9 mouse cellular contexts compared by ENCODE assay signal in the genomic region with DNA sequence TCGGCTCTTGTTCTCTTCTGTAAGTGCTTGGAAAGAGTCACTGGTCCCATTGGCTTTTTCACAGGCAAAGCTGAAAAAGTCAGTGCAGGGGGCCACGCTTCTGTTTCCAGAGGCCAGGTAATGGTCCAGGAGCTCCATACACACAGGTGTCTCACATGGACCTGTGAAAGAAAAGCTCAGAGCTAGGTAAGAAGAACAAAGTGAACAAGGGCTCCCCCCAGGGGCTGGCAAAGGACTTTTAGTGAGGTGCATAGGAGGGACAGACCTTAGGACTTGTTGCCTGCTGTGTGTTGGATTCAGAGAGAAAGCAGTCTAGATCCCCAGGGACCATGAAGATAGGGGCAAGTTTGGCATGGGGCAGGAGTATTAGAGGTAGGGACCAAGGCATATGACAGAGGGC. TPM values are rescaled to one million over a fixed set of nuclear protein-coding genes. Genes with fewer than 3 reads are reported as not detected.
DNase-seq lines count a peak whose midpoint lies in the region; ATAC-seq lines count a peak whose summit lies in the region.
"Had no signal": no experiment of that assay in that cellular context is flagged by ENCODE, and none has a peak within 500 bp of the region (broad histone marks: within the 10 kb centered on the region; RNA-seq: fewer than 3 reads in every experiment).

No protein-coding gene starts in this region.

- no peak for ATAC-seq in midbrain, embryonic 11.5 days (ENCODE audit: low FRiP score)
- ATAC-seq in neural tube, embryonic 15.5 days (ENCODE audit: low FRiP score): no peak

- 85% methylated on average over 2 of the region's 2 CpGs for WGBS in midbrain, embryonic 11.5 days
- WGBS in midbrain, embryonic 10.5 days: 78% methylated on average over 2 of the region's 2 CpGs
- WGBS in neural tube, embryonic 15.5 days: 87% methylated on average over 2 of the region's 2 CpGs

- no peaks in the 10 kb centered on the region for H3K9me3 ChIP-seq in midbrain, embryonic 11.5 days (ENCODE audit: control insufficient read depth, low read length)
- H3K9me3 ChIP-seq in midbrain, embryonic 10.5 days (replicated peaks): no peaks in the 10 kb centered on the region
- H3K9me3 ChIP-seq in neural tube, embryonic 15.5 days (replicated peaks): no peaks in the 10 kb centered on the region

- H3K27me3 ChIP-seq in midbrain, embryonic 11.5 days (ENCODE audit: control insufficient read depth, insufficient read depth, low read length): no peaks in the 10 kb centered on the region
- H3K27me3 ChIP-seq in midbrain, embryonic 10.5 days (ENCODE audit: low read depth, poor library complexity, severe bottlenecking): no peaks in the 10 kb centered on the region
- H3K27me3 ChIP-seq in neural tube, embryonic 15.5 days (replicated peaks): no peaks in the 10 kb centered on the region

- H3K27ac ChIP-seq in midbrain, embryonic 11.5 days (ENCODE audit: low read depth, low read length): no peak overlapping the region
- H3K27ac ChIP-seq in midbrain, embryonic 10.5 days (replicated peaks): no peak overlapping the region
- no peak overlapping the region for H3K27ac ChIP-seq in neural tube, embryonic 15.5 days (replicated peaks)

- no peak overlapping the region for H3K9ac ChIP-seq in midbrain, embryonic 11.5 days (ENCODE audit: low read length)
- H3K9ac ChIP-seq in neural tube, embryonic 15.5 days (replicated peaks): no peak overlapping the region

- H3K36me3 ChIP-seq in midbrain, embryonic 11.5 days (ENCODE audit: control insufficient read depth, insufficient read depth, low read length): no peaks in the 10 kb centered on the region
- H3K36me3 ChIP-seq in midbrain, embryonic 10.5 days: no peaks in the 10 kb centered on the region
- H3K36me3 ChIP-seq in neural tube, embryonic 15.5 days: no peaks in the 10 kb centered on the region

- H3K4me3 ChIP-seq in midbrain, embryonic 11.5 days (ENCODE audit: low read depth, low read length): no peak overlapping the region
- no peak overlapping the region for H3K4me3 ChIP-seq in midbrain, embryonic 10.5 days
- H3K4me3 ChIP-seq in neural tube, embryonic 15.5 days (replicated peaks): no peak overlapping the region

- DNase-seq in 416B (ENCODE audit: low read depth) (peak; percentile 5), MEL-GATA-1-ER (ENCODE audit: extremely low read depth, low read depth) (peak; percentile 56)
- peak; percentile 17 to 30 for DNase-seq in kidney, adult 8-10 months
- peak; percentile 11 for DNase-seq in lung, postnatal 36 days
- DNase-seq in midbrain, embryonic 11.5 days (ENCODE audit: low spot score, missing footprints): no peak
- DNase-seq in embryo, embryonic 11 days: no peak
- DNase-seq in midbrain, embryonic 10.5 days (ENCODE audit: low spot score): no peak

- H3K4me1 ChIP-seq in midbrain, embryonic 11.5 days (ENCODE audit: control insufficient read depth, insufficient read depth, low read length): no peaks in the 10 kb centered on the region
- H3K4me1 ChIP-seq in midbrain, embryonic 10.5 days: no peaks in the 10 kb centered on the region
- H3K4me1 ChIP-seq in neural tube, embryonic 15.5 days: no peaks in the 10 kb centered on the region

- H3K4me2 ChIP-seq in midbrain, embryonic 11.5 days: no peak overlapping the region
- H3K4me2 ChIP-seq in neural tube, embryonic 15.5 days: no peak overlapping the region

RNA-seq across cellular contexts. Expression of a gene that starts 1.2 kb away (rescaled TPM):
- 11.0 and 11.7 TPM in 2 replicates for polyA plus RNA-seq in midbrain, embryonic 11.5 days (2014; fragmentation: Nextera tagmentation; extraction: Ambion mirVana)
- 6.6 and 7.9 TPM in 2 replicates for polyA plus RNA-seq in midbrain, embryonic 10.5 days (2016; fragmentation: Nextera tagmentation; extraction: Ambion mirVana)
- 0.51 and 0.86 TPM in 2 replicates for polyA plus RNA-seq in neural tube, embryonic 15.5 days (2015; fragmentation: Nextera tagmentation; extraction: Ambion mirVana)

RNA-seq across cellular contexts. Expression of a gene that starts 18.7 kb away (rescaled TPM):
- polyA plus RNA-seq in midbrain, embryonic 11.5 days (2014; fragmentation: Nextera tagmentation; extraction: Ambion mirVana): not detected in 2 replicates
- polyA plus RNA-seq in midbrain, embryonic 10.5 days (2016; fragmentation: Nextera tagmentation; extraction: Ambion mirVana): not detected in 2 replicates
- not detected in 2 replicates for polyA plus RNA-seq in neural tube, embryonic 15.5 days (2015; fragmentation: Nextera tagmentation; extraction: Ambion mirVana)
- polyA plus RNA-seq: neural tube, embryonic 11.5 days had no signal

RNA-seq across cellular contexts. Expression of a gene that starts 22.4 kb away (rescaled TPM):
- not detected in 2 replicates for polyA plus RNA-seq in midbrain, embryonic 11.5 days (2014; fragmentation: Nextera tagmentation; extraction: Ambion mirVana)
- not detected in 2 replicates for polyA plus RNA-seq in midbrain, embryonic 10.5 days (2016; fragmentation: Nextera tagmentation; extraction: Ambion mirVana)
- polyA plus RNA-seq in neural tube, embryonic 15.5 days (2015; fragmentation: Nextera tagmentation; extraction: Ambion mirVana): not detected in 2 replicates
- polyA plus RNA-seq: neural tube, embryonic 11.5 days had no signal

Comparison
In these comparisons a context has a peak if more than half of its experiments do, and no peak if none do; other contexts are left out.
1. DNase-seq: peak in 416B (single experiment), MEL-GATA-1-ER (single experiment), kidney, adult 8-10 months (2 of 2) and lung, postnatal 36 days (single experiment); none in midbrain, embryonic 11.5 days (single experiment), embryo, embryonic 11 days (single experiment) and midbrain, embryonic 10.5 days (single experiment).